Mouse (Mus musculus) T-helper 2 cell (primary cell): ENCODE data around the gene Cass4.

Experiments
- in situ Hi-C: fragments of 300-600 bp; cut with MboI, MseI; formaldehyde crosslinking; loops from one replicate; pipeline ENCODE4 v1.15.1; 2025; ENCODE audit warnings: high pct_unique_total_duplicates

Gene Cass4

GRCm38 (mm10) chr2:172481654-172482385 is 88.2 kb downstream of the Cass4 start:
- in situ Hi-C loops: loop anchor here (10.0 kb wide), 1 partner anchor 293 kb away; no protein-coding TSS in a partner anchor
